Mouse (Mus musculus): Measurements from ENCODE around the gene Ccn5.

DNA sequence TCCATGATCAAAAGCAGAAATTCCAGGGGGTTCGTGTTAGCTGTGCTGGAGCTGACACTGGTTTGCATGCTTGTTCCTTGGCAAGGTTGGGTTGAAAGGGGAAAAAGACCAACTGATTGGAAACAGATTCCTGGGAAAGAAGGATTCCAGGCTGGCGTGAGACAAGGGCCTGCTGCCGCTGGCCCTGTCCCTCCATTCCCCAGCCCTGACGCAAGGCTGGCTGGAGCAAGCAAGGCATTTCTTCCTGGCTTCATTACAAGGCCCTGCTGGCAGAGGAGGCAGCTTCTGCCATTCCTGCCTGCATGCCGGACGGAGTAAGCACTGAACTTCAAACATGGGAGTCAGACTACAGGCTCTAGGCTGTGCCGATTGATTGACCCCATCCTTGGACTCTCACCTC, 22.2 kb upstream of the Ccn5 start:
- TF ChIP-seq CTCF (IDR thresholded peaks at IDR 0.05) (no peak), EP300 (IDR thresholded peaks at IDR 0.05; ENCODE audit: insufficient read depth, low read depth, low read length) (0 out of 2 replicates have a peak, but pooled peaks have one; percentile 39)

All from heart, adult 2 months (tissue).